Mouse (Mus musculus) MEL (cell line): ENCODE data around the gene Agr3. TPM values are rescaled to one million over a fixed set of nuclear protein-coding genes. Genes with fewer than 3 reads are reported as not detected.

ENCODE experiments used
- DNase-seq: peaks from one replicate; pipeline ENCODE4 v3.0.0; 2011; ENCODE audit warnings: low read depth, low spot score
- H3K27ac ChIP-seq: 2 replicates; pipeline ENCODE4 v1.5.1; 2012; ENCODE audit warnings: low read depth, mild to moderate bottlenecking, control low read depth, low read length, moderate library complexity; ENCODE audit not compliant: control insufficient read depth
- H3K27me3 ChIP-seq, 2 experiments: fragments of 150-350 bp in 1 of 2; sonication (generic) in 1 of 2; 2 replicates each; pipeline ENCODE4 v1.6.1; 2012; ENCODE audit warnings: low read length in 2 of 2, mild to moderate bottlenecking in 2 of 2, improper control_type of control experiment in 1 of 2, moderate library complexity in 1 of 2; ENCODE audit not compliant: insufficient read depth in 2 of 2, control insufficient read depth in 1 of 2
- H3K36me3 ChIP-seq, 2 experiments: 2 replicates each; pipeline ENCODE4 v1.6.1; 2012 to 2014; ENCODE audit warnings: low read length in 2 of 2, improper control_type of control experiment in 1 of 2, inconsistent platforms in 1 of 2, mild to moderate bottlenecking in 1 of 2; ENCODE audit not compliant: insufficient read depth in 2 of 2, control insufficient read depth in 1 of 2
- H3K4me1 ChIP-seq, 2 experiments: fragments of 150-350 bp in 1 of 2; sonication (generic) in 1 of 2; 2 replicates each; pipeline ENCODE4 v1.6.1; 2012; ENCODE audit warnings: low read length in 2 of 2, improper control_type of control experiment in 1 of 2, mild to moderate bottlenecking in 1 of 2; ENCODE audit not compliant: insufficient read depth in 2 of 2, control insufficient read depth in 1 of 2
- H3K4me3 ChIP-seq, 2 experiments: fragments of 150-350 bp in 1 of 2; sonication (generic) in 1 of 2; 2 replicates each; pipeline ENCODE4 v1.5.1; 2012; ENCODE audit warnings: low read depth in 2 of 2, low read length in 2 of 2, mild to moderate bottlenecking in 2 of 2, moderate library complexity in 2 of 2, control low read depth in 1 of 2, improper control_type of control experiment in 1 of 2; ENCODE audit not compliant: control insufficient read depth in 1 of 2, insufficient read depth in 1 of 2
- H3K79me2 ChIP-seq: 2 replicates; pipeline ENCODE4 v1.6.1; 2012; ENCODE audit warnings: mild to moderate bottlenecking, low read length, moderate library complexity; ENCODE audit not compliant: control insufficient read depth, poor library complexity, insufficient read depth
- H3K9ac ChIP-seq: 2 replicates; pipeline ENCODE4 v1.6.1; 2012; ENCODE audit warnings: low read depth, mild to moderate bottlenecking, control low read depth, low read length, moderate library complexity; ENCODE audit not compliant: control insufficient read depth, poor library complexity, severe bottlenecking
- H3K9me3 ChIP-seq: fragments of 150-350 bp; sonication (generic); replicated peaks from 2 replicates; pipeline ENCODE4 v1.6.1; 2012; ENCODE audit warnings: mild to moderate bottlenecking, low read length, improper control_type of control experiment, moderate library complexity; ENCODE audit not compliant: insufficient read depth
- CHD1 ChIP-seq: IDR thresholded peaks from 2 replicates; pipeline ENCODE4 v1.6.1; 2012; ENCODE audit warnings: low read depth, mild to moderate bottlenecking, inconsistent platforms, low read length, improper control_type of control experiment
- CHD2 ChIP-seq: IDR thresholded peaks from 2 replicates; pipeline ENCODE4 v1.6.1; 2011; ENCODE audit warnings: low read length, improper control_type of control experiment
- CTCF ChIP-seq, 3 experiments: IDR thresholded peaks in 2 of 3; conservative IDR thresholded peaks in 1 of 3; 2 replicates each; pipeline ENCODE4 v1.5.1; 2011 to 2012; ENCODE audit warnings: low read length in 3 of 3, low read depth in 2 of 3, mild to moderate bottlenecking in 2 of 3, improper control_type of control experiment in 1 of 3, inconsistent platforms in 1 of 3, mixed read lengths in 1 of 3, moderate library complexity in 1 of 3; ENCODE audit not compliant: control insufficient read depth in 1 of 3, insufficient read depth in 1 of 3, poor library complexity in 1 of 3, severe bottlenecking in 1 of 3
- EP300 ChIP-seq, 2 experiments: IDR thresholded peaks; 2 replicates each; pipeline ENCODE4 v1.6.1; 2011; ENCODE audit warnings: improper control_type of control experiment in 2 of 2, low read length in 2 of 2, low read depth in 1 of 2, mild to moderate bottlenecking in 1 of 2
- MEF2A ChIP-seq: IDR thresholded peaks from 2 replicates; pipeline ENCODE4 v1.6.1; 2014; ENCODE audit warnings: low read depth, mild to moderate bottlenecking, inconsistent platforms, low read length, improper control_type of control experiment; ENCODE audit not compliant: poor library complexity, insufficient replicate concordance, severe bottlenecking; ENCODE audit errors: extremely low read depth
- NELFE ChIP-seq: IDR thresholded peaks from 2 replicates; pipeline ENCODE4 v1.6.1; 2011; ENCODE audit warnings: low read depth, low read length, improper control_type of control experiment
- POLR2AphosphoS5 ChIP-seq: IDR thresholded peaks from 2 replicates; pipeline ENCODE4 v1.6.1; 2012; ENCODE audit warnings: low read depth, borderline replicate concordance, mild to moderate bottlenecking, inconsistent platforms, low read length, moderate library complexity, mixed read lengths
- RAD21 ChIP-seq: IDR thresholded peaks from 2 replicates; pipeline ENCODE4 v1.6.1; 2011; ENCODE audit warnings: mild to moderate bottlenecking, low read depth, low read length, improper control_type of control experiment
- RCOR1 ChIP-seq: IDR thresholded peaks from 2 replicates; pipeline ENCODE4 v1.6.1; 2012; ENCODE audit warnings: low read depth, mild to moderate bottlenecking, inconsistent platforms, low read length, improper control_type of control experiment
- SIN3A ChIP-seq: IDR thresholded peaks from 2 replicates; pipeline ENCODE4 v1.6.1; 2012; ENCODE audit warnings: low read length, improper control_type of control experiment, inconsistent platforms
- SMC3 ChIP-seq: IDR thresholded peaks from 2 replicates; pipeline ENCODE4 v1.6.1; 2011; ENCODE audit warnings: low read depth, low read length, improper control_type of control experiment
- TCF12 ChIP-seq: IDR thresholded peaks from 2 replicates; pipeline ENCODE4 v1.6.1; 2014; ENCODE audit warnings: low read depth, mild to moderate bottlenecking, inconsistent platforms, low read length, improper control_type of control experiment, moderate library complexity
- USF2 ChIP-seq, 2 experiments: IDR thresholded peaks; 2 replicates each; pipeline ENCODE4 v1.6.1; 2011 to 2012; ENCODE audit warnings: improper control_type of control experiment in 2 of 2, low read length in 2 of 2, borderline replicate concordance in 1 of 2, inconsistent platforms in 1 of 2, low read depth in 1 of 2, mild to moderate bottlenecking in 1 of 2; ENCODE audit not compliant: insufficient read depth in 1 of 2
- ZC3H11A ChIP-seq: IDR thresholded peaks from 2 replicates; pipeline ENCODE4 v1.6.1; 2012; ENCODE audit warnings: low read depth, mild to moderate bottlenecking, inconsistent platforms, low read length, improper control_type of control experiment
- ZNF384 ChIP-seq: IDR thresholded peaks from 2 replicates; pipeline ENCODE4 v1.6.1; 2012; ENCODE audit warnings: low read depth, mild to moderate bottlenecking, inconsistent platforms, low read length, improper control_type of control experiment
- polyA plus RNA-seq, 2 experiments: library from polyadenylated mRNA; stranded (reverse) in 1 of 2; unstranded in 1 of 2; fragments of >175 nt in 1 of 2; fragments of >200 nt in 1 of 2; gene quantifications; 2 replicates each; pipeline versions ENCODE4 v1.2.1 to v1.2.4; 2012; ENCODE audit warnings: low replicate concordance in 2 of 2, low read depth in 1 of 2; ENCODE audit not compliant: insufficient read length in 2 of 2, insufficient read depth in 1 of 2, missing spikeins in 1 of 2
- total RNA-seq: library from RNA; depleted of rRNA; stranded (reverse); fragments of 300-350 nt; gene quantifications from 2 replicates; pipeline ENCODE4 v1.2.3, GENCODE M21; 2012

Agr3 gene
- total and polyA plus RNA-seq, 3 experiments: not detected

DNA sequence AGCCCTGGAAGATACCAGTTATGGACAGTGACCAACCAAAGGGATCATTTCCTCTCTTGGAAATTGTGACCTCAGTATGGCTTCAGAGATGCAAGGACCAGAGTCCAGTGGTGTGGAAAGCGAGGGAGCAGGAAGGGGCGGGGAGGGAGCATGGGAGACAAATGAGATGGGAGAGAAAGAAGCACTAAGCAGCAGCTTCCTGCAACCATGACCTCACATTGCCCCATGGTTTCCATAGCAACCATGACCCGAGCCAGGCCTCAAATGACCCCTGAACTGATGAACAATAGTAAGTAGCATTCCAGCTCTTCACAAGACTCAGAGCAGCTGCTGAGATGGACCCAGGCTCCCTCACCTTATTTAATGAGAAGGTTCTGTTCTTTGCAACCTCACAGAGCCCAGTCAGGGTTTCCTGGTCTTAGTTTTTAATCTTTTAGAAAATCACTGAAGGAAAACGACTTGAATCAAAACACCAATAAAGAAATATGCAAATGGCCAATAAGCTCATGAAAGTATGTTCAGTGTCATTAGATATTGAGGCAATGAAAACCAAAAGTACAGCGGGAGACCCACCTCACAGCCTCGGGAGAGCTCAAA lies 31.0 kb upstream of the Agr3 start:
- H3K9ac ChIP-seq: no peak overlapping the region
- DNase-seq: no peak
- TF ChIP-seq NELFE (no peak), POLR2AphosphoS5 (no peak), ZNF384 (no peak), EP300 (IDR thresholded peaks at IDR 0.05; ENCODE audit: low read depth in 1 of 2, low read length in 2 of 2) (no peak), SIN3A (no peak), CHD1 (no peak), MEF2A (no peak), RAD21 (no peak), CTCF (IDR thresholded peaks at IDR 0.05 in 2 of 3, conservative IDR thresholded peaks at IDR 0.05 in 1 of 3; ENCODE audit: control insufficient read depth in 1 of 3, insufficient read depth in 1 of 3, low read depth in 2 of 3, low read length in 3 of 3, poor library complexity in 1 of 3, severe bottlenecking in 1 of 3) (no peak), RCOR1 (no peak), TCF12 (no peak), CHD2 (no peak)
- no peaks in the 10 kb centered on the region; a peak in 1 of 4 replicates for H3K27me3 ChIP-seq
- H3K27ac ChIP-seq: no peak overlapping the region
- H3K36me3 ChIP-seq: no peaks in the 10 kb centered on the region
- H3K9me3 ChIP-seq: no peaks in the 10 kb centered on the region
- no peaks in the 10 kb centered on the region for H3K79me2 ChIP-seq
- no peak overlapping the region for H3K4me3 ChIP-seq
- H3K4me1 ChIP-seq: no peaks in the 10 kb centered on the region

GRCm38 (mm10) chr12:35895875-35896763 lies 29.3 kb upstream of the Agr3 start:
- H3K27me3 ChIP-seq: no peaks in the 10 kb centered on the region; a peak in 1 of 4 replicates
- H3K79me2 ChIP-seq: no peaks in the 10 kb centered on the region
- TF ChIP-seq USF2 (IDR thresholded peaks at IDR 0.05; ENCODE audit: borderline replicate concordance in 1 of 2, insufficient read depth in 1 of 2, low read depth in 1 of 2, low read length in 2 of 2): no peak
- peak; percentile 37 to 91 (median 59) for TF ChIP-seq CTCF (IDR thresholded peaks at IDR 0.05 in 2 of 3, conservative IDR thresholded peaks at IDR 0.05 in 1 of 3; ENCODE audit: control insufficient read depth in 1 of 3, insufficient read depth in 1 of 3, low read depth in 2 of 3, low read length in 3 of 3, poor library complexity in 1 of 3, severe bottlenecking in 1 of 3)
- no peak for TF ChIP-seq CHD2
- peak; percentile 90 for TF ChIP-seq ZC3H11A
- TF ChIP-seq SMC3: peak; percentile 90
- TF ChIP-seq RAD21: peak; percentile 95
- H3K36me3 ChIP-seq: no peaks in the 10 kb centered on the region
- no peaks in the 10 kb centered on the region for H3K4me1 ChIP-seq
- DNase-seq: peak; percentile 73
- no peak overlapping the region for H3K9ac ChIP-seq
- no peak overlapping the region for H3K4me3 ChIP-seq
- H3K27ac ChIP-seq: no peak overlapping the region
- H3K9me3 ChIP-seq: no peaks in the 10 kb centered on the region
